Mouse (Mus musculus): ENCODE measurements around the gene Cd274. TPM values are rescaled to one million over a fixed set of nuclear protein-coding genes. Genes with fewer than 3 reads are reported as not detected.
A peak's percentile ranks its signal among the peaks of the same experiment; 100 is the strongest.
"Not testable (repeated sequence)": the region's sequence is repeated elsewhere in the genome, so short reads cannot be mapped to it uniquely, and the experiment has no call there.

Gene Cd274
- total and polyA plus RNA-seq, 2 experiments from 2014 or later = 0.79 to 2.0 TPM

- Histone ChIP-seq H3K9me3 (ENCODE audit: low read length) (no peaks in the 10 kb centered on the region), H3K36me3 (ENCODE audit: insufficient read depth) (no peaks in the 10 kb centered on the region), H3K4me1 (ENCODE audit: insufficient read depth) (no peaks in the 10 kb centered on the region), H3K9ac (no peak overlapping the region), H3K27me3 (ENCODE audit: insufficient read depth, low read length) (no peaks in the 10 kb centered on the region), H3K27ac (ENCODE audit: low read depth, low read length) (no peak overlapping the region), H3K4me2 (ENCODE audit: low read depth) (no peak overlapping the region), H3K4me3 (ENCODE audit: low read depth, low read length) (no peak overlapping the region)
- WGBS = 91% methylated on average over 3 of the region's 3 CpGs
- no peak for TF ChIP-seq CTCF (IDR thresholded peaks at IDR 0.05; ENCODE audit: low read depth)
- DNase-seq (no peak), ATAC-seq (no peak)
Observed at GRCm38 (mm10) chr19:29414513-29414912, 47.3 kb downstream of the Cd274 start.

- H3K36me3 ChIP-seq (ENCODE audit: insufficient read depth); H3K27ac ChIP-seq (ENCODE audit: low read depth, low read length); H3K9ac ChIP-seq; DNase-seq; ATAC-seq; H3K4me2 ChIP-seq (ENCODE audit: low read depth); H3K4me1 ChIP-seq (ENCODE audit: insufficient read depth); H3K27me3 ChIP-seq (ENCODE audit: insufficient read depth, low read length); H3K4me3 ChIP-seq (ENCODE audit: low read depth, low read length); H3K9me3 ChIP-seq (ENCODE audit: low read length): not testable (repeated sequence)
Observed at GRCm38 (mm10) chr19:29414917-29415316, 47.7 kb downstream of the Cd274 start.

GRCm38 (mm10) chr19:29416393-29416902, 49.2 kb downstream of the Cd274 start:
- DNase-seq (no peak), ATAC-seq (no peak)
- H3K4me1 ChIP-seq (ENCODE audit: insufficient read depth) = no peaks in the 10 kb centered on the region
- 81% methylated on average over 3 of the region's 3 CpGs for WGBS
- no peak overlapping the region for H3K4me2 ChIP-seq (ENCODE audit: low read depth)
- TF ChIP-seq CTCF (IDR thresholded peaks at IDR 0.05; ENCODE audit: low read depth) = no peak
- no peaks in the 10 kb centered on the region for H3K9me3 ChIP-seq (ENCODE audit: low read length)
- H3K27me3 ChIP-seq (ENCODE audit: insufficient read depth, low read length) = no peaks in the 10 kb centered on the region
- H3K27ac ChIP-seq (ENCODE audit: low read depth, low read length) = no peak overlapping the region
- no peaks in the 10 kb centered on the region for H3K36me3 ChIP-seq (ENCODE audit: insufficient read depth)
- H3K4me3 ChIP-seq (ENCODE audit: low read depth, low read length) = no peak overlapping the region
- no peak overlapping the region for H3K9ac ChIP-seq

- ATAC-seq = no peak
- no peaks in the 10 kb centered on the region for H3K36me3 ChIP-seq (ENCODE audit: insufficient read depth)
- no peak overlapping the region for H3K27ac ChIP-seq (ENCODE audit: low read depth, low read length)
- TF ChIP-seq CTCF (IDR thresholded peaks at IDR 0.05; ENCODE audit: low read depth) = no peak
- H3K4me2 ChIP-seq (ENCODE audit: low read depth) = no peak overlapping the region
- H3K4me1 ChIP-seq (ENCODE audit: insufficient read depth) = no peaks in the 10 kb centered on the region
- no peak overlapping the region for H3K4me3 ChIP-seq (ENCODE audit: low read depth, low read length)
- no peak for DNase-seq
- no peak overlapping the region for H3K9ac ChIP-seq
- H3K27me3 ChIP-seq (ENCODE audit: insufficient read depth, low read length) = no peaks in the 10 kb centered on the region
- 68% methylated on average over 2 of the region's 2 CpGs for WGBS
- no peaks in the 10 kb centered on the region for H3K9me3 ChIP-seq (ENCODE audit: low read length)
Observed at GRCm38 (mm10) chr19:29417188-29417587, 49.9 kb downstream of the Cd274 start.

DNA sequence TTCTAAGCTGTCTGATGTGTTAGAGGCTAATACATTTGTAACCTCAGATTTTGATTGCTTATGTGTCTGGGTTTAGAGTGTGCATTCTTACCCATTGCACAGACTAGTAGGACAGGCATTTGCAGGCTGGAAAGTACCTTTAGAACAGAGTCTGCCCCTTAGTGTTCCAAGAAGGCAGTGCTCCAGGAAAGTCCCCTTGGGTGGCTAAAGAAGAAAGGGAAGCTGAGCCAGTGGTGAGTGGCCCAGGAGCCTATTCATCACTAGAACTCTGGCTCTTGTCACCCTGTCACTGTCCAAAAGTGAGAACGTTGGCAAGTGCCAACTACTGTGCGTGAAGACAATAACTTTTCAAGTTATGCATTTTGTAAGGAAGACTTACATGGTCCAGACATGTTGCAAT, 50.6 kb downstream of the Cd274 start:
- Histone ChIP-seq H3K36me3 (ENCODE audit: insufficient read depth) (no peaks in the 10 kb centered on the region), H3K4me1 (ENCODE audit: insufficient read depth) (no peaks in the 10 kb centered on the region), H3K27ac (ENCODE audit: low read depth, low read length) (no peak overlapping the region), H3K27me3 (ENCODE audit: insufficient read depth, low read length) (no peaks in the 10 kb centered on the region), H3K4me2 (ENCODE audit: low read depth) (no peak overlapping the region), H3K9me3 (ENCODE audit: low read length) (no peaks in the 10 kb centered on the region), H3K4me3 (ENCODE audit: low read depth, low read length) (no peak overlapping the region), H3K9ac (no peak overlapping the region)
- no peak for TF ChIP-seq CTCF (IDR thresholded peaks at IDR 0.05; ENCODE audit: low read depth)
- no peak for ATAC-seq
- DNase-seq = no peak
- WGBS = 67% methylated on average over 2 of the region's 2 CpGs

- no peak overlapping the region for H3K4me3 ChIP-seq (ENCODE audit: low read depth, low read length)
- H3K9ac ChIP-seq = no peak overlapping the region
- no peak for TF ChIP-seq CTCF (IDR thresholded peaks at IDR 0.05; ENCODE audit: low read depth)
- no peaks in the 10 kb centered on the region for H3K9me3 ChIP-seq (ENCODE audit: low read length)
- no peaks in the 10 kb centered on the region for H3K36me3 ChIP-seq (ENCODE audit: insufficient read depth)
- no peak overlapping the region for H3K27ac ChIP-seq (ENCODE audit: low read depth, low read length)
- H3K4me2 ChIP-seq (ENCODE audit: low read depth) = no peak overlapping the region
- 39% methylated on average over 9 of the region's 9 CpGs for WGBS
- no peaks in the 10 kb centered on the region for H3K27me3 ChIP-seq (ENCODE audit: insufficient read depth, low read length)
- no peak for DNase-seq
- no peaks in the 10 kb centered on the region for H3K4me1 ChIP-seq (ENCODE audit: insufficient read depth)
- ATAC-seq = 0 out of 2 replicates have a peak, but pooled peaks have one; percentile 8
Observed at GRCm38 (mm10) chr19:29418661-29419115, 51.4 kb downstream of the Cd274 start.

DNA sequence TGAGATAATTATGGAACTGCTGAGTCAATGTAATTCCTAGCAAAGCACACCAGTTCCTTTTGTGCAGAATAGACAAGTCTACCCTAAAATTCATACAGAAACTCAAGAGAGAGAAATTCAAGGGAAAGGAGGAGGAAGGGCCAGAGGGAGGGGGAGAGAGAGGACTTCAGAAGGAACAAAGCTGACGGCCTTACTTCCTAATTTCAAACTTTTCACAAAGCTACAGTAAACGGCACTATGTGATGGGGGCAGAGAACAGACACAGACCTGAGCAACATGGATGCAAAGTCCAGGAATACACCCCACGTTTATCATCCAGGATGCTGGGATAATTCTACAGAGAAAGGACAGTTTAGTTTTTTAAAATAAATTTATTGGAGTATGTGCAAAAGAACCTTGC, 52.3 kb downstream of the Cd274 start:
- WGBS = 61% methylated on average over 3 of the region's 3 CpGs
- H3K4me2 ChIP-seq (ENCODE audit: low read depth) = no peak overlapping the region
- no peaks in the 10 kb centered on the region for H3K9me3 ChIP-seq (ENCODE audit: low read length)
- no peak for DNase-seq
- H3K4me1 ChIP-seq (ENCODE audit: insufficient read depth) = no peaks in the 10 kb centered on the region
- no peak overlapping the region for H3K27ac ChIP-seq (ENCODE audit: low read depth, low read length)
- no peaks in the 10 kb centered on the region for H3K36me3 ChIP-seq (ENCODE audit: insufficient read depth)
- no peak for TF ChIP-seq CTCF (IDR thresholded peaks at IDR 0.05; ENCODE audit: low read depth)
- H3K4me3 ChIP-seq (ENCODE audit: low read depth, low read length) = no peak overlapping the region
- ATAC-seq = no peak
- no peaks in the 10 kb centered on the region for H3K27me3 ChIP-seq (ENCODE audit: insufficient read depth, low read length)
- H3K9ac ChIP-seq = no peak overlapping the region

- ATAC-seq (no peak), DNase-seq (no peak)
- H3K4me2 ChIP-seq (ENCODE audit: low read depth) = no peak overlapping the region
- H3K27ac ChIP-seq (ENCODE audit: low read depth, low read length) = no peak overlapping the region
- H3K9ac ChIP-seq = no peak overlapping the region
- H3K27me3 ChIP-seq (ENCODE audit: insufficient read depth, low read length) = no peaks in the 10 kb centered on the region
- H3K9me3 ChIP-seq (ENCODE audit: low read length) = no peaks in the 10 kb centered on the region
- TF ChIP-seq CTCF (IDR thresholded peaks at IDR 0.05; ENCODE audit: low read depth) = no peak
- no peaks in the 10 kb centered on the region for H3K4me1 ChIP-seq (ENCODE audit: insufficient read depth)
- no peaks in the 10 kb centered on the region for H3K36me3 ChIP-seq (ENCODE audit: insufficient read depth)
- no peak overlapping the region for H3K4me3 ChIP-seq (ENCODE audit: low read depth, low read length)
Observed at GRCm38 (mm10) chr19:29419946-29420345, 52.7 kb downstream of the Cd274 start.
